Mouse (Mus musculus) stomach, embryonic 16.5 days (tissue): ENCODE data around the gene Il17rd. TPM values are rescaled to one million over a fixed set of nuclear protein-coding genes. Genes with fewer than 3 reads are reported as not detected.

Experiments used
- ATAC-seq: fragments of 200-750 bp; cut with Nextera tagmentation; 2 replicates; pipeline ENCODE4 v1.8.0; 2017; ENCODE audit warnings: moderate number of reproducible peaks, moderate TSS enrichment; ENCODE audit not compliant: insufficient read depth, low FRiP score
- H3K27ac ChIP-seq: fragments of 300-500 bp; sonication (generic); 2 replicates; pipeline ENCODE4 v1.5.1; 2014; ENCODE audit warnings: low read length
- H3K27me3 ChIP-seq: fragments of 300-500 bp; sonication (generic); 2 replicates; pipeline ENCODE4 v1.6.1; 2014; ENCODE audit warnings: low read length, control low read depth, mixed read lengths; ENCODE audit not compliant: control insufficient read depth, insufficient read depth
- H3K36me3 ChIP-seq: fragments of 300-500 bp; sonication (generic); 2 replicates; pipeline ENCODE4 v1.6.1; 2014; ENCODE audit warnings: low read length; ENCODE audit not compliant: control insufficient read depth, insufficient read depth
- H3K4me1 ChIP-seq: fragments of 300-500 bp; sonication (generic); 2 replicates; pipeline ENCODE4 v1.6.1; 2014; ENCODE audit warnings: low read length, control low read depth, mixed read lengths; ENCODE audit not compliant: control insufficient read depth, insufficient read depth
- H3K4me2 ChIP-seq: fragments of 300-500 bp; sonication (generic); 2 replicates; pipeline ENCODE4 v1.6.1; 2014; ENCODE audit warnings: low read depth, low read length, mixed read lengths
- H3K4me3 ChIP-seq: fragments of 300-500 bp; sonication (generic); replicated peaks from 2 replicates; pipeline ENCODE4 v1.5.1; 2014; ENCODE audit warnings: mild to moderate bottlenecking, low read length
- H3K9ac ChIP-seq: fragments of 300-500 bp; sonication (generic); 2 replicates; pipeline ENCODE4 v1.6.1; 2014; ENCODE audit warnings: low read length
- H3K9me3 ChIP-seq: fragments of 300-500 bp; sonication (generic); replicated peaks from 2 replicates; pipeline ENCODE4 v1.6.1; 2016; ENCODE audit warnings: low read length, control low read depth; ENCODE audit not compliant: control insufficient read depth
- WGBS: fragments of 180-500 bp; shearing (Covaris S2); extraction: QIAGEN DNeasy Blood & Tissue Kit; methylation state at CpG from one replicate; pipeline ENCODE4 v1.1.7; 2014; 5-methylcytosine and 5-hydroxymethylcytosine counted together
- polyA plus RNA-seq: library from polyadenylated mRNA; unstranded; fragments of >200 nt; fragmentation: Nextera tagmentation; extraction: Ambion mirVana; gene quantifications from 2 replicates; pipeline ENCODE4 v1.2.1, GENCODE M21; 2015

The Il17rd gene
- polyA plus RNA-seq, 1 experiment from 2014 or later: 2.5 TPM

GRCm38 (mm10) chr14:27141486-27141885 lies 102.7 kb downstream of the Il17rd start:
- Histone ChIP-seq H3K27ac (peak overlapping the region; percentile 30), H3K27me3 (no peaks in the 10 kb centered on the region), H3K9me3 (no peaks in the 10 kb centered on the region), H3K4me1 (peaks cover 11% of the 10 kb centered on the region), H3K9ac (no peak overlapping the region), H3K36me3 (no peaks in the 10 kb centered on the region), H3K4me3 (no peak overlapping the region), H3K4me2 (no peak overlapping the region)
- ATAC-seq: no peak
- 31% methylated on average over 3 of the region's 3 CpGs for WGBS

GRCm38 (mm10) chr14:27142680-27143079 lies 103.9 kb downstream of the Il17rd start:
- Histone ChIP-seq H3K27me3 (no peaks in the 10 kb centered on the region), H3K4me1 (peaks cover 11% of the 10 kb centered on the region), H3K36me3 (no peaks in the 10 kb centered on the region), H3K9ac (no peak overlapping the region), H3K4me2 (no peak overlapping the region), H3K4me3 (no peak overlapping the region), H3K9me3 (no peaks in the 10 kb centered on the region), H3K27ac (no peak overlapping the region)
- no peak for ATAC-seq
- WGBS: 82% methylated on average over 4 of the region's 5 CpGs

GRCm38 (mm10) chr14:27145171-27146045 lies 106.7 kb downstream of the Il17rd start:
- H3K4me1 ChIP-seq: peaks cover 11% of the 10 kb centered on the region
- H3K27ac ChIP-seq: peak overlapping the region; percentile 78
- no peaks in the 10 kb centered on the region for H3K27me3 ChIP-seq
- no peak overlapping the region for H3K4me2 ChIP-seq
- no peaks in the 10 kb centered on the region for H3K9me3 ChIP-seq
- no peaks in the 10 kb centered on the region for H3K36me3 ChIP-seq
- no peak overlapping the region for H3K4me3 ChIP-seq
- 38% methylated on average over 8 of the region's 8 CpGs for WGBS
- H3K9ac ChIP-seq: peak overlapping the region; percentile 32; the same call in 1 of the 2 replicates
- peak; percentile 66 for ATAC-seq

GRCm38 (mm10) chr14:27147726-27148125 lies 109.0 kb downstream of the Il17rd start:
- Histone ChIP-seq H3K4me2 (no peak overlapping the region), H3K4me1 (peaks cover 13% of the 10 kb centered on the region), H3K9me3 (no peaks in the 10 kb centered on the region), H3K27ac (no peak overlapping the region), H3K36me3 (no peaks in the 10 kb centered on the region), H3K4me3 (no peak overlapping the region), H3K9ac (no peak overlapping the region), H3K27me3 (no peaks in the 10 kb centered on the region)
- 88% methylated on average over 7 of the region's 7 CpGs for WGBS
- ATAC-seq: no peak

GRCm38 (mm10) chr14:27149401-27149800 lies 110.7 kb downstream of the Il17rd start:
- no peak overlapping the region for H3K4me3 ChIP-seq
- no peak overlapping the region for H3K9ac ChIP-seq
- H3K27ac ChIP-seq: no peak overlapping the region
- H3K36me3 ChIP-seq: no peaks in the 10 kb centered on the region
- no peak for ATAC-seq
- H3K27me3 ChIP-seq: no peaks in the 10 kb centered on the region
- 87% methylated on average over 5 of the region's 5 CpGs for WGBS
- H3K4me1 ChIP-seq: peaks cover 13% of the 10 kb centered on the region
- no peaks in the 10 kb centered on the region for H3K9me3 ChIP-seq
- H3K4me2 ChIP-seq: no peak overlapping the region

- no peak overlapping the region for H3K4me2 ChIP-seq
- 45% methylated on average over 6 of the region's 6 CpGs for WGBS
- no peaks in the 10 kb centered on the region for H3K9me3 ChIP-seq
- no peak overlapping the region for H3K9ac ChIP-seq
- no peak for ATAC-seq
- H3K27me3 ChIP-seq: no peaks in the 10 kb centered on the region
- H3K4me3 ChIP-seq: no peak overlapping the region
- no peaks in the 10 kb centered on the region for H3K36me3 ChIP-seq
- H3K27ac ChIP-seq: no peak overlapping the region
- peaks cover 9% of the 10 kb centered on the region for H3K4me1 ChIP-seq
Measured at GRCm38 (mm10) chr14:27150011-27150640, 111.4 kb downstream of the Il17rd start.

- Histone ChIP-seq H3K9me3 (no peaks in the 10 kb centered on the region), H3K9ac (no peak overlapping the region), H3K27ac (no peak overlapping the region), H3K27me3 (no peaks in the 10 kb centered on the region), H3K4me1 (peaks cover 2% of the 10 kb centered on the region; the same call in 1 of the 2 replicates), H3K36me3 (no peaks in the 10 kb centered on the region), H3K4me3 (no peak overlapping the region), H3K4me2 (no peak overlapping the region)
- WGBS: 17% methylated on average over 8 of the region's 8 CpGs
- ATAC-seq: peak; percentile 68; the same call in 1 of the 2 replicates
Measured at GRCm38 (mm10) chr14:27151432-27151831, 112.7 kb downstream of the Il17rd start.

GRCm38 (mm10) chr14:27155088-27155487 lies 116.3 kb downstream of the Il17rd start:
- Histone ChIP-seq H3K27ac (no peak overlapping the region), H3K4me3 (no peak overlapping the region), H3K9me3 (no peaks in the 10 kb centered on the region), H3K36me3 (no peaks in the 10 kb centered on the region), H3K4me2 (no peak overlapping the region), H3K4me1 (peaks cover 2% of the 10 kb centered on the region; the same call in 1 of the 2 replicates), H3K27me3 (no peaks in the 10 kb centered on the region), H3K9ac (no peak overlapping the region)
- no peak for ATAC-seq
- WGBS: 68% methylated on average over 6 of the region's 6 CpGs

GRCm38 (mm10) chr14:27156032-27156431 lies 117.3 kb downstream of the Il17rd start:
- no peak for ATAC-seq
- H3K4me2 ChIP-seq: no peak overlapping the region
- H3K27ac ChIP-seq: no peak overlapping the region
- H3K9ac ChIP-seq: no peak overlapping the region
- H3K4me1 ChIP-seq: peaks cover 2% of the 10 kb centered on the region; the same call in 1 of the 2 replicates
- 84% methylated on average over 6 of the region's 6 CpGs for WGBS
- no peak overlapping the region for H3K4me3 ChIP-seq
- no peaks in the 10 kb centered on the region for H3K27me3 ChIP-seq
- H3K9me3 ChIP-seq: no peaks in the 10 kb centered on the region
- no peaks in the 10 kb centered on the region for H3K36me3 ChIP-seq
